Mouse (Mus musculus) megakaryocyte-erythroid progenitor cell, adult 5-6 weeks (primary cell): ENCODE results near the gene Cradd. TPM values are rescaled to one million over a fixed set of nuclear protein-coding genes. Genes with fewer than 3 reads are reported as not detected.

Source experiments
- ATAC-seq: replicated peaks from 2 replicates; pipeline ENCODE4 v1.8.0; 2016; ENCODE audit warnings: mild to moderate bottlenecking, inconsistent platforms; ENCODE audit not compliant: severe bottlenecking, poor library complexity, low FRiP score, low TSS enrichment
- total RNA-seq, 2 experiments: library from RNA; stranded (forward) in 1 of 2; stranded (reverse) in 1 of 2; fragments of 200-1000, 215-1000 nt in 1 of 2; fragments of >200 nt in 1 of 2; fragmentation: Nextera tagmentation in 1 of 2; gene quantifications; 2 replicates each; pipeline ENCODE4 v1.2.3; 2014 to 2017

Gene Cradd
- total RNA-seq, 2 experiments from 2014 or later, result 2.2 to 5.9 TPM

DNA sequence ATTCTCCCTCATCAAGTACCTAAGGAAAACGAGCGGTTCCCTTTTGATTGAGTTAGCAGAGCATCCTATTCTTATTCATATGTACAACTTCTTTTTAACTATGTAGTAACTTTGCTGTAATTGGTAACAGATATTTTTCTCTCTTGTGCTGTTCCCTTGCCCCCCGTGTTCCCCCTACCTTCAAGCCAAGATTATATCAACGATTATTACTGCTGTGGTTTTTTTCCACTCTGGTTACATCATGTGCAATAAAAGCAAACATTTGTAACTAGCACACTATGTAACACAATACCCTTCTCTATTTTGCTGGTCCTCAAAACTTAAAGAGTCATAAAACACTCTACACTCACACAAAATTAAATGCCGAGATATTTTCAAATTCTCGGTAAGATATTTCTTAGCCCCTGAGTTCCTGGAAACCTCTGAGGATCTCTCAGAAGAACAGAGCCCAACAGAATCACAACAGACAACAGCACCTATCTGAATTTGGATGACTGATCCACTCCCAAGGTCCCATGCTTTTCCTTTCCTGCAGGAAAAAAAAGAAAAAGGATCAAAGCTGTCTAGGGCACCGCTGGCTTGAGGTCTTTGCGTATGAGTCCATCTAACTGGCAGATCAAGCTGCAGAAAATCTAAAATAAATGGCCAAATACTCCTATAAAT is 68.8 kb downstream of the Cradd start:
- ATAC-seq, result no peak

DNA sequence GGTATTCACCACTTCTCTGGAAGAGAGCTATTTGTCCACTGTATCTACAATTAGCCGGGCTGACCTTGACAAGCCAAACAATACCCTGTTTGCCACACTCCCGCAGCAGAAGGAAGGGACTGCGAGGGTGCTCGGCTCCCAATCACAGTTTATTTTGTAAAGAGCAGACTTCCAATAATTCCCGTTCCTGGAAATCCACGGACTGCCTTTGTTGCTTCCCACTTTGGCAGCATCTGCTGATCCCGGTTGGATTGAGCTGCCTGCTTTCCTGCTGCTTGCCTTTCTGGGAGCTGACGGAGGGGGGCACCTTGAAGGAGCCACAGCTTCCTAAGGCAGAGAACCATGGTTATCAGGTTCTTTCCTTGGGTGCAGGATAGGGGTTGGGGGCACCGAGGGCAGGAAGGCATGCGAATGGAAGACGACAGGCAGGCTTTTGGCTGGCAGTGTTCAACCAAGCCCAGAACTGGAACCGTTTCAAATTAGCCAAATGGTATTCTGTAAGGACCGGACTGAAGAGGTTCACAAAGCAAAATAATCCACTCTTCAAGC is 69.4 kb downstream of the Cradd start:
- ATAC-seq, result no peak

DNA sequence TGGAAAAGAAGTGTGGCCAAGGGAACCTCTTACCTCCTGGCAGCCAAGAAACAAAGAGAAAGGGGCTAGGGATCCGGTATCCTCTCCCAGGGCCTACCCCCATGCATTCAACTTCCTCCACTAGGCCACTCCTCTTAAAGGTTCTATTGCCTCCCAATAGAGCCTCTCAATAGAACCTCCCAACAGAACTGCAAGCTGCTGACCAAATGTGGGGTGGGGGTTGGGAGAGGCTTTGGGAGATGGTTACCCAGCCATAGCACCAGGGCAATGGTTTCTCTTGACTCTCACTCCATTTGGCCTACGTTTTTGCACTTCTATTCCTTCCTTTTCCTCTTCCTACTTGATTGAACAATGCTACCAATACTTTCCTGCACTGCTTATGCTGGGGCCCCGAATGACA is 69.9 kb downstream of the Cradd start:
- no peak for ATAC-seq

DNA sequence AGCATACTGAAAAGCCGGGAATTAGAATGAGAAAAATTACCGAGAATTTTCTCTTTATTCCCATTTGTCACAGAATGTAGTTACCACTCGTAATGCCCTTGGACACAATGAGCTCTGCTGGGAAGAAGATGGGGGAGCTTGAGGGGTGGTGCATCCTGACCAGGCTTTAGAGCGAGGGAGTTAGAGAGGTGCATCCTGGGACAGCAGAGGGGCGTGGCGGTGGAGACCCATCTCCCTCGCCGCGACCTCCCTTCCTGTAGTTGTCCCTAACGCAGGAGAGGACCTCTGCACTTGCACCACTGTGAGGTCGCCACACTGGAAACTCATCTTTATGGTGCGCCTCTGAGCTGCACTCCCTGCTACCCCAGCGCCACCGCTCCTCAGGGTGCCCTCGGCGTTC is 72.3 kb downstream of the Cradd start:
- ATAC-seq, result no peak

DNA sequence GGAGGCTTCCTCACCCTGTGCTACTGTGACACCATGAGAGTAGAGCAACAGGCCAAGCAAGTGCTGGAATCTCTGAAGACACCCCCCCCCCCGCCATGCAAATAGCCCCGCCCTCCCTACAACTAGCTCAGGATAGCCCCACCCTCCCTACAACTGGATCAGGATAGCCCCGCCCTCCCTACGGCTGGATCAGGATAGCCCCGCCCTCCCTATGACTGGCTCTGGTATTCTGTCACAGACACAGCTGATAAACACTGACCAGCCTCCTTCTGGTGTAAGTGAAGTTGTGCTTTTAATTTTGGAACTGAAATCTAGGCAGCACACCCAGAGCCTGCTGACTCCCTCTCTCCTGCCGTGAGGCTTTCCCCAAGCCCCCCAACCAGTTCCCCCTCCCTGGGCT is 75.6 kb downstream of the Cradd start:
- ATAC-seq, result no peak; the same call in 1 of the 2 replicates

DNA sequence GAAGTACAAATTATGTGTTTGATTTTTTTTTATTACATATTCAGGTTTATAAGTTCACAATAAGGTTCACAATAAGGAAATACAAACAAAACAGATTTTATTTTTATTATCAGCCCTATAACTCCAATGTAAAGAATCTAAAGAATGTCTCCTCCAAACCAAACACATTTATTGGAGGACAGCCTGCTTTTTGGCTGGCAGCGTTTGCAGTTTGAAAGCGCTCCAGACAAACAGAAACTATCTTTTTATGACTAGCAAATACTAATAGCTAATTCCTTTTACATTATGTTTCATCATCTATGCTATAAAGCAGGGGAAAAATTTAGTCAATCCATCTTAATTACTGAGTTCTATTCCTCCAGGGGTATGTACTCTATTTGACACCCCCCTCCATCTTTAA is 77.2 kb downstream of the Cradd start:
- no peak for ATAC-seq

DNA sequence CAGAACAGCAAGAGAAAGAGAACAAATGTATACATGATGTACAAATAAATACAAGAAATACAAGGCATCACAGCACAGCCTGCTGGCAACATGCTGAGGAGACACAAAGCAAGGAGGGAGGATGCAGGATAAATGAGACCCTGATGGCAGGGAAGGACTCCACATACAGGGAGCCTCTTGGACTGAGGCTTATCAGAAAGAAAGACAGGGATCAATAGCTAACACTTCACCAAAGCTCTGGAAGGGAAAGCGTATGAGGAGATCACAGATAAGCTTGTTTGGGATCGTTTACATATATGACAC is 78.3 kb downstream of the Cradd start:
- no peak for ATAC-seq

DNA sequence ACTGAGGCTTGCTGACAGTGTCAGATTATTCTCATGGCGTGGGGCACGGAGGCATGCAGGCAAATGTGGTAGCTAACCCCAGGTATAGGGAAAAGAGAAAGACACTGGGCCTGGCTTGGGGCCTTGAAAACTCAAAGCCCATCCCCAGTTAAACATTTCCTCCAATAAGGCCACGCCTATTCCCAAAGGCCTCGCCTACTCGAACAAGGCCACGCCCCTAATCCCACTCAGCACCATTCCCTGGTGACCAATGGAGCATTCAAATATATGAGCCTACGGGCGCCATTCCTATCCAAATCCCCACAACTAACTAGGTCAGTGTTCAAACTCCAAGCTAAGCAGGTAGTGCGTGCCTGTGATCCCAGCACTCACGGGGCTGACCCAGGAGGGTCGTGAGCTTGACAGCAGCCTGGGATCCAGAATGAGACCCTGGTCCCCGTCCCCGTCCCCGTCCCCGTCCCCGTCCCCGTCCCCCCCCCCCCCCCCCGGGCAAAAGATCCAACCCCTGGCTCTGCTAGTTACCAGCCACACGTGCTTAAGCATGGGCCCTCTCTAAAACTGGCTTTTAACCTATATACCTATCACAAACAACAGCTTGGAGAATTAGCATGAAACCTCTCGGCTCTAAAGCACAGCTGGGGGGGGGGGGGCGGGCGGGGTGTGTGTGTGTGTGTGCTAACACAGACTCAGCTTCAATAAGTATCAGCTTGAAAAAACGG is 78.8 kb downstream of the Cradd start:
- ATAC-seq, result no peak

DNA sequence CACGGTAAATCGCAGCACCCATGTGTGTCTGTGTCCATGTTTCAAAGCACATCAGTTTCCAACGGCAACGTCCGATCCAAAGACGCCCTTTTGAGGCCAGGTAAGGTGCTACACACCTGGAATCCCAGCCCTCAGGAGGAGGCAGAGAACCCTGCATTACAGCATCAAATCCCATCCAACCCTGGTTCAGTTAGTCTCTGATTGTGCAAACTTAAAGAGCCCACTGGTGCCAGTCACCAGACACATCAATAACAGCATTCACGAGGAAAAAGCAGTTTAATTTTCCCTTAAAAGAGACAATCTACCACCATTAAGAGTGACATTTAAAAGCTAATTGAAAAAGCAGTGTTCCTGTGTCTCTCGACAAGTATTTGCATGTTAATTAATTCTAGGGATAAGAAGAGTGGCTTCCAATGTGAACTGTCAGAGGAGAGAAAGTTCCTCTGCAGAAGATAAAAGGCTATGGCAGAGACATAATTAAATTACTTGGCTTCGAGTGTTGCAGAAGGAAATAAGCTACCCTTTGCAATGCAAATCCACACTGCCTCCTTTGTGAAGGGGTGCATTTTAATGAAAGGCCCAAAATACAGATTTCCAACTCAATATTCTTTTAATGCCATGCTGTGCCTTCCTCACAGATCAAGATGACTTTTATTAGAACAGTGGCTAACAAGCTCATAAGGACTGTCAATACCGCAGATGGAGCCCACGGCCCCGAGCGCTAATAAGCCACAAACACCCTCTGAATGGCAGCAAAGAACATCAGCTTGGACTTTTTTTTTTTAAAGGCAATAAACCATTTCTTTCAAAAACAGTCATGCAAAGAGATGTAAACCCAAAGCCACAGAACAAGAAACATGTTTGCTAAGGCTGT is 84.5 kb downstream of the Cradd start:
- no peak for ATAC-seq

DNA sequence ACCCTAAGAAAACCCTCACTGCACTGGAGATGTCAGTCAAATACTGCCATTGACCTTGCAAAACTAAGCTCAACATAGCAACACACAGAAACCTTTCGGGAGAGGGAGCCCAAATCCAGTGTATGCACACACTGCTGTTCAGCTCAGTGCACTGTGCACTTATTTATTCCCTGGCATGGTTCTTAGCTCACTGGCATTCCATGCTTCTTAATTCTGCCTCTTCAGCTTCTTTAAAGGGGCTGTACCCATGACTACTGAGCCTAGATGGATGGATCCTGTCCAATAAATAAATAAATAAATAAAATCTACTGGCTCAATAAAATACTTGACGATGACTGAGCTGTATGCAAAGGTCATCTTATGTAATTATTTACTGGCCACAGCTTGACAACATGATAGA is 85.3 kb downstream of the Cradd start:
- ATAC-seq, result no peak

DNA sequence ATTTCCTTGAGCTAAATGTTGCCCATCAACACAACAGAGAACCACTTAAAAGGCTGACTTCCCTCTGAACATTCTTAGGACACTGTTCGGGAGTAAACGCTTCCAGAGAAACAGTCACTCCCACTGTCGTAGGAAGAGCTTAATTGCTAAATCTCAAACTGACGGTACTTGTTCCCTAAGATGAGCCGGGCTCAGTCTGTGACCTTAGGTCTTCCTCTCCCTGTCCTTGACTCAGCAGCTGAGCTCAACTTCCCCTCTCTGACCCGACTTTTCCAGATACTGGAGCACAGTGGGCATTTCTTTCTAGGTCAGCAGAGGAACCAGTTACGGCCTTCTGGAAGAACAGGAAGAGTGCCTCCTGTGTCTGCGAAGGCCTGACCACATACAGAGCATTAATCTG is 87.7 kb downstream of the Cradd start:
- no peak for ATAC-seq

DNA sequence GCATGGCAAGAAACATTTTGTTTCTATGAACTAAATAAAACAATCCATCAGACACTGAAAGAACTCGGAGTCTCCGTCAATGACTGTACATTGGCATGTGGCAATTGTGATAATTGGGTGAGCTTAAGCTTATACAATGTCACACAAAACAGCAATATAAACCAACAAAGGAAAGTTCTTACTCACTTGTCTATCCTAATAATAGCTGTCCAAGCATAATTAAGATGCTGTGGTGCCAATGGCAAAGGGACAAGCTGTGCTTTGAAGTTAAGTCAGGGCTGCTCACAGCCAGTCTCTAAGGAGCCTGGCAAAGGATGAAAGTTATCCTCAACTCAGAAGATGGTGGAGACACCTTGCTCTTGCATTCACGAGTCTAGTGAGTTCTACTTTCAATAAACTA is 89.3 kb downstream of the Cradd start:
- ATAC-seq, result no peak

DNA sequence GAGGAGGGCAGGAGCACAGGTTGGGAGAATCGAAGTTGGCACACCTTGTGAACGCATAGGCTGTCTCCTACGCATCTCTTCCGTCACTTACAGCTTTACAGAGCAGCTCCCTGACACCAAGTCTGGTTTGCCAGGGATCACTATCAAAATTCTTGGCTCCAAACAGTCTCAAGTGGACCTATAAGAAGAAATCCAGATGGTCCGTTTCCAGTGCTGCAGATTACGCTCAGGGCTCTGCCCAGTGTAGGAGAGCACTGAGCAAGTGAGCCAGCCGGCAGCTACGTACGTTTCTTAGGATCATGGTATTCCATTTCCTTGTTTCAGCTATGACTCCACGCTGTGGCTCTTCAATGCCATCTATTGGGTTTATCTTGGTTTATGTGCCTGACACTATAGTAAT is 90.9 kb downstream of the Cradd start:
- ATAC-seq, result no peak

DNA sequence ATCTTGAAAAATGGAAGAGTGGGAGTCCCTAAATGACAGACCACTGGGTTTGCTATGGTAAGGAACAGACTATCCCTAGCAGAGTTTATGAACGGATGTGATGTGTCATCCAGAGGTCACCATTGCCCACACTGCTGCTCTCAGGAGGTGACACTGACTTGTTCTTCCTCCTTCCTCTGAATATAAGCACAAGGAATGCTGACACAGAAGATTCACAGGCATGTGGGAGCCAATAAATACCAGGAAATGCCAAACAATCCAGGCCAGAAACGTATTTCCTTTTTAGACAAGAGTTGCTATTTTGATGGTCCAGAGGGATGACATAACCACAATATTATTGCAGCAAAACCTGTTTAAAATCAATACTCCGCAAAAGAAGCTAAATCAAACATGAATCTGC is 91.4 kb downstream of the Cradd start:
- ATAC-seq, result no peak

DNA sequence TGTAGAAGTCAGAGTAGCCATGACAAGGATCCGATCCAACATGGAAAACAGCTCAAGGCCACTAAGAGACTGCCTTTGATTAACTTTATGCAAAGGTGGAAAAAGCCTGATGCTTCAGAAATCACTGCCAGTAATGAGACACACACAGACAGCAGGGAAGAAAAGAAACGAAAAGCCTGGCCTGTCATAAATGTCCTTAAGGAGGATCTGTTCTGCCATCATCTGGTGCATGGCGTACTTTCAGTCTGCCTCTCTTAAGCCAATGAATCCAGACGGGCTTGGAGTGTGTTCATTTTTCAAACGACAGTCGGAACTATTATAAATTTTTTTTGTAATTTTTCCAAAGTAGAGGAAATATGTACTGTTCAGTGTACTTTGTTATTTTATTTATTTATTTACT is 95.7 kb downstream of the Cradd start:
- no peak for ATAC-seq

DNA sequence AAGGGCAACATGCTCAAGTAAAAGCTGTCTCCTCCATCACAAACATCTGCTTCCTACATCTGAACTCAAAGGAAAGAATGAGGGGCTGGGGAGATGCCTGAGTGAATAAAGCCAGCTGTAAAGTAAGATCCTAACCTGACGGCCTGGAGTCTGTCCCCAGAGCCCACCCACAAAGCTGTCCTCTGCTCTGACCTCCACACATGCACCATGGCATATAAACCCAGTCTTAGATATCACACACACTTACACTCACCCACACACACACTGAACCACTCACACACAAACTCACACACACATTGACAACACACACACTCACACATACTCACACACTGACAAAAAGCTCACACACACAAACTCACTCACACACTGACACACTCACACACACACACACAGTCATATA is 96.3 kb downstream of the Cradd start:
- no peak for ATAC-seq

DNA sequence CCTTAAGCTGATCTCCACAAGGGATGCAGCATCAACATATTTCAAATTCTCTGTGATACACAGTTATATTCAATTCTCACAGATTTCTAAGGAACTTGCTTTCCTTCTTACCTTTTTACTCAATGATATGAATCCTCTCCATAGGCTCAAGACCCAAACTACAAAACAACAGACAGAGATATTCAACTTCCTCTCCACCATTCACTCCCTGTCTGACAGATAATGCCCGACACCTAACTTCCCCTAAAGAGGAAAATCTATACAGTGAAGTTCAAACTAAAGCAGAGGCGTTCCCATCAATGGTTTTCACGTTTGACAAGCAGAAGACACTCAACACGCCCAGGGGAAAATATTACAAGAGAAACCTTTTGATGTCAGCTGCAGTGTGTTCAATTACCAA is 97.2 kb downstream of the Cradd start:
- no peak for ATAC-seq

DNA sequence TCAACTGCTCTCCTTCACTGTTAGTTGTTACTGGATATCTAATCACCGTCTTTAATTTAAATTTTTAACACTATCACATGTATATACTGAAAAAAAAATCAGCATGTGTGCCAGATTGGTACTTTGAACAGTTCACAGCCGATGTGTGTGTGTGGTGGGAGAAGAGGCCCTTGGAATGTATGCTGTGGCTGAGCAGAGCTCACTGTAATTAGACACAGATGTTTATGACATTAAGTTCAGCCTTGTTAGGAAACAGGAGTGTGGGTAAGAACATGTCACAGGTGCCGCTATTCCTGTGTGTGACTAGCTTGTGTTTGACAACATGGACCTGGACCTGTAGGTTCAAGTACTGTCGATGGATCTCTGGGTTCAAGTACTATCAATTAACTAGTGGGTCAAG is 98.9 kb downstream of the Cradd start:
- no peak for ATAC-seq

DNA sequence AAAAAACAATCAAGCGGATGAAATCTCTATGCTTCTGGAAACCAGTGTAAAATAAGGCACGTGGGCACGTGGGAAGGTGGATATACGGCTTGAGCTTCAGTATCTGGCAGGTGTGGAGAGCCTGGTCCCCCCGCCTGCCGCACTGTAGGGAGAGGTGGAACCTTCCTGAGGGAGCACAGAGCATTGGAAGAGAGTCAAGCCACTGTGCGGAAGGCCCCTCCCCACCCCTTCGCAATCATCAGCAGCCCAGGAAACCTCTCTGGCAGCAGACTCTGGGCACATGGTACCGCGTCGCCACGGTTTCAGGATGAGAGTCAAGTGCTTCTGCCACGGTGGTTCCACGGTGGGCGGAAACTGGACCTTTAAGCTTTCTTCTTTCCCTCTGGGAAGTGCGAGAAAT is 100.7 kb downstream of the Cradd start:
- ATAC-seq, result no peak

DNA sequence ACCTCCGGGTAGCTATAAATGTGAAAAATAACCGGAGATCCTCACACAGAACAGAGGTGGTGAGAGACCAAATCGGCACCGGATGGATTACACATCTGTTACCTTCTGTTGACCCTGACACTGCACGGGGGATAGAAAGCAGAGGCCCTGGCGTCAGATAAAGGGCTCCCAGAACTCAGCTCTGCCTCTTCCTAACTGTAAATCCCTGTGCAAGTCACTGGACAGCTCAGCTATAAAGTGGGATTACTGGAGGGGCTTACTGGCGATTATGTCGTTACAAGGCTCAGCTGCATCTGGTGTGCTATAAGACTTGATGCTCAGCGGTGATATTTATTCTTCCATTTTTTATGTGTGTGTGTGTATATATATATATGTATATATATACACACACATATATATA is 102.0 kb downstream of the Cradd start:
- ATAC-seq, result no peak
